Mouse (Mus musculus): Measurements from ENCODE around the gene Arl8a. TPM values are rescaled to one million over a fixed set of nuclear protein-coding genes. Genes with fewer than 3 reads are reported as not detected.
A peak's percentile ranks its signal among the peaks of the same experiment; 100 is the strongest.

The Arl8a gene
- polyA plus RNA-seq, 1 experiment, result 61.0 TPM

GRCm38 (mm10) chr1:135132473-135132872 lies 14.2 kb upstream of the Arl8a start, which contains the start of gene Ptpn7:
Ptpn7 (plus strand) TSS chr1:135132700.
- no peak for DNase-seq (ENCODE audit: low read depth, low spot score)
- WGBS, result 11% methylated on average over 10 of the region's 10 CpGs

GRCm38 (mm10) chr1:135132893-135133369 lies 13.7 kb upstream of the Arl8a start:
- no peak for DNase-seq (ENCODE audit: low read depth, low spot score)
- WGBS, result 83% methylated on average over 9 of the region's 9 CpGs

- WGBS, result 75% methylated on average over 10 of the region's 10 CpGs
- DNase-seq (ENCODE audit: low read depth, low spot score), result no peak
Observed at GRCm38 (mm10) chr1:135133678-135134435, 12.8 kb upstream of the Arl8a start.

- 84% methylated on average over 8 of the region's 8 CpGs for WGBS
- DNase-seq (ENCODE audit: low read depth, low spot score), result no peak
Observed at GRCm38 (mm10) chr1:135135111-135135787, 11.4 kb upstream of the Arl8a start.

- WGBS, result 0% methylated on average over 1 of the region's 1 CpGs
- peak; percentile 46 for DNase-seq (ENCODE audit: low read depth, low spot score)
Observed at GRCm38 (mm10) chr1:135136500-135136899, 10.1 kb upstream of the Arl8a start.

GRCm38 (mm10) chr1:135139906-135140305 lies 6.7 kb upstream of the Arl8a start:
- no peak for DNase-seq (ENCODE audit: low read depth, low spot score)
- 63% methylated on average over 2 of the region's 2 CpGs for WGBS

GRCm38 (mm10) chr1:135142452-135142851 lies 4.2 kb upstream of the Arl8a start:
- 34% methylated on average over 2 of the region's 2 CpGs for WGBS
- no peak for DNase-seq (ENCODE audit: low read depth, low spot score)

GRCm38 (mm10) chr1:135143940-135144339 lies 2.7 kb upstream of the Arl8a start:
- DNase-seq (ENCODE audit: low read depth, low spot score), result no peak
- WGBS, result 92% methylated on average over 2 of the region's 2 CpGs

- DNase-seq (ENCODE audit: low read depth, low spot score), result no peak
- WGBS, result under 1% methylated on average over 69 of the region's 69 CpGs
Observed at GRCm38 (mm10) chr1:135146946-135147701, 500 bp downstream of the Arl8a start.

GRCm38 (mm10) chr1:135147702-135148058 lies 1.1 kb downstream of the Arl8a start:
- no peak for DNase-seq (ENCODE audit: low read depth, low spot score)
- 19% methylated on average over 7 of the region's 7 CpGs for WGBS

- 66% methylated on average over 4 of the region's 4 CpGs for WGBS
- DNase-seq (ENCODE audit: low read depth, low spot score), result no peak
Observed at GRCm38 (mm10) chr1:135148476-135148875, 1.9 kb downstream of the Arl8a start.

- no peak for DNase-seq (ENCODE audit: low read depth, low spot score)
- WGBS, result 73% methylated on average over 5 of the region's 5 CpGs
Observed at GRCm38 (mm10) chr1:135148996-135149395, 2.4 kb downstream of the Arl8a start.

- no peak for DNase-seq (ENCODE audit: low read depth, low spot score)
- WGBS, result 39% methylated on average over 13 of the region's 13 CpGs
Observed at GRCm38 (mm10) chr1:135154011-135154410, 7.4 kb downstream of the Arl8a start.

- WGBS, result 1% methylated on average over 14 of the region's 14 CpGs
- DNase-seq (ENCODE audit: low read depth, low spot score), result no peak
Observed at GRCm38 (mm10) chr1:135154411-135154959, 7.9 kb downstream of the Arl8a start.

- WGBS, result 89% methylated on average over 6 of the region's 6 CpGs
- no peak for DNase-seq (ENCODE audit: low read depth, low spot score)
Observed at GRCm38 (mm10) chr1:135156300-135156699, 9.7 kb downstream of the Arl8a start.

GRCm38 (mm10) chr1:135158633-135159032 lies 12.0 kb downstream of the Arl8a start:
- WGBS, result 60% methylated on average over 5 of the region's 5 CpGs

GRCm38 (mm10) chr1:135159074-135159473 lies 12.4 kb downstream of the Arl8a start:
- 67% methylated on average over 7 of the region's 7 CpGs for WGBS
- no peak for DNase-seq (ENCODE audit: low read depth, low spot score)

More at GRCm38 (mm10) chr1:135158633-135159032, 12.0 kb downstream of the Arl8a start:
- no peak for DNase-seq (ENCODE audit: low read depth, low spot score)

- no peak for DNase-seq (ENCODE audit: low read depth, low spot score)
- 76% methylated on average over 11 of the region's 11 CpGs for WGBS
Observed at GRCm38 (mm10) chr1:135159556-135160123, 13.0 kb downstream of the Arl8a start.

- no peak for DNase-seq (ENCODE audit: low read depth, low spot score)
- 80% methylated on average over 13 of the region's 13 CpGs for WGBS
Observed at GRCm38 (mm10) chr1:135160411-135161050, 13.9 kb downstream of the Arl8a start.
